Mouse (Mus musculus) NIH3T3 (cell line): Measurements from ENCODE around the gene Lgi1.
A peak's percentile ranks its signal among the peaks of the same experiment; 100 is the strongest.

Experiments used
- DNase-seq: peaks from one replicate; pipeline ENCODE4 v3.0.0-alpha.2; 2012; ENCODE audit warnings: low read depth

The Lgi1 gene

DNA sequence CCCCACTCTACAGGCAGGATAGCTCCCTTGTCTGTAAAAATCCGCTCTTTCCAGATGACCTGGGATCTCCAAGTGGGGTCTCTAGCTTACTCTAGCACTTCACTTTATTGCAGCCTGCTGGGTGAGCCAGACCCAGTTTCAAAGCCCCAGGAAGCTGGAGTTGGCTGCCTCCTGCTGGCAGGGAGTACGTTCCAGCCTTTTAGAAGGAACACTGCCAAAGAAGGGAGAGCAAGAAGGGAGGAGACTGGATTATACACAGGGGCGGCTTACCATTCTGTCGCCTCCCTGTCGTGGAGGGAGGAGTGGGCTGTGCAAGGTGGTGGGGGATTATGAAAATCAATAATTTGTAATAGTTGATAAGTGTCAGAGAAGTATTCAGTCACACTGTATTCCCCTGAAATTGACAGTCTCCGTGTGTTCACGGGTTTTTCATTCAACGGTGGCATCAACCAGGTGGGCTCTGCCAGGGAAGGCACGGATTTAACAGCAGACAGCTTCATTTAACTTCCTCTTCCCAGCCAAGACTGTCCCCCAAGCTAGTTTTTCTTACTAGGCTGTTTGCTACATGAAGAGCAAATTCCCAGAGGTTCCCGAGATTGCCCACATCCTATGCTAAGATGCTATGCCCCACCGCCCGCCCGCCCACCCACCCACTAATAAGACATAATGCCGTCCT is 369 bp upstream of the Lgi1 start:
- DNase-seq, result peak; percentile 48

GRCm38 (mm10) chr19:38265767-38266166 is 1.4 kb downstream of the Lgi1 start:
- DNase-seq, result no peak

DNA sequence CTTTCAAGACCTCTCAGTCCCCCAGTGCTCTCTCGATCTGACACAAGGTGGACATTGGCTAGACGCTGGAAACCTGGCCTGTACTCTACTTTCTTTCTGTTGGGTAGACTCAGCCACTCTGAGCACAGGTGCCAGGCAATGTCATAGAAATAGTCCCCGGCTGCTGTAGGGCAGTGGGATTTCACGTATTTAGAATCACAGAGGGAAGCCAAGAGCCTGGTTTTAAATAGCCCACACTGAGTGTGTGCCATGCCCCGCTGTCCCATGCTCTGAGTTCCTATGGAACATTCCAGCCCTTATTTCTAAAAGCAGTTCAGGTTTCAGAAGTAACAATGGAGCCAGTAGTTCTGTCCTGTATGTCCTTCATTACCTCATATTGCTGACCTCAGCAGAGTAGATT is 3.1 kb downstream of the Lgi1 start:
- no peak for DNase-seq

- no peak for DNase-seq
Observed at GRCm38 (mm10) chr19:38271071-38271470, 6.7 kb downstream of the Lgi1 start.

- no peak for DNase-seq
Observed at GRCm38 (mm10) chr19:38273820-38274219, 9.5 kb downstream of the Lgi1 start.

GRCm38 (mm10) chr19:38274747-38275421 is 10.5 kb downstream of the Lgi1 start:
- DNase-seq, result peak; percentile 64

- no peak for DNase-seq
Observed at GRCm38 (mm10) chr19:38276226-38276625, 11.9 kb downstream of the Lgi1 start.

DNA sequence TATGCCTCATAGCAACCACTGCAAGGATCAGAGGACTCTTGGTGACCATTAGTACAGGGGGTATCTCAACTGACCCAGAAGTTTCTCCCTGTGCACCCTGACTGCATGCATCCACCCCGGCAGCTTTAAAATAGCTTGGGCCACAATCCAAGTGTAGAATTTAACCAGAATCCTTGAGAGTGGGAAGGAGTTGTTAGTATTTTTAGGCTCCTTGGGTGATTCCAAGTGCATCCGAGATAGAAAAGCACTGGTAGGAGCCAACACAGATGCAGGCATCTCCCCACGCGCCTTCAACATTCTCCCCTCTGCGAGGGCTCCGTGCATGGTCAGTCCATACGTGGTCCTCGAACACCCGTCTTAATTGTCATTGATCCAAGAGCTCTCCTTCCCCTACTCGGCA is 15.9 kb downstream of the Lgi1 start:
- DNase-seq, result no peak

DNA sequence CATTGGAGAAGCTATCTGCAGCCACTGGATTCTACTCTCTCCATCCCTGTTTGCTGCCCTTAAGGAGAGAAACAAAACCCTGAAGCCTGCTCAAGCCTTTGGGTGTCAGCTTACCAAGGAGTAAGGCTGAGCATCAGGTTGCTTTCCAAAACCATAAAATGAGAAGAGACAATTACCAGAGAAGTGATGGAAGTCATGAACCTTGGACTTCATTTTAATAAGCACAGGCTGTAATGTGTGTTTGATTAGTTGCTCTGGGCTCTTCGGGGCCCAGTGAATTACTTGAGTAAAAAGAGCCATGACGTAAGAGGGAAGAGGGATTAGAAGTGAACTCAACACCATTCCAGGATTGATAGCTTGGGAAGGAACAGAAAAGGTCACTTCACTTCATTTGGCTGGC is 18.1 kb downstream of the Lgi1 start:
- no peak for DNase-seq

- DNase-seq, result no peak
Observed at GRCm38 (mm10) chr19:38288556-38288955, 24.2 kb downstream of the Lgi1 start.

DNA sequence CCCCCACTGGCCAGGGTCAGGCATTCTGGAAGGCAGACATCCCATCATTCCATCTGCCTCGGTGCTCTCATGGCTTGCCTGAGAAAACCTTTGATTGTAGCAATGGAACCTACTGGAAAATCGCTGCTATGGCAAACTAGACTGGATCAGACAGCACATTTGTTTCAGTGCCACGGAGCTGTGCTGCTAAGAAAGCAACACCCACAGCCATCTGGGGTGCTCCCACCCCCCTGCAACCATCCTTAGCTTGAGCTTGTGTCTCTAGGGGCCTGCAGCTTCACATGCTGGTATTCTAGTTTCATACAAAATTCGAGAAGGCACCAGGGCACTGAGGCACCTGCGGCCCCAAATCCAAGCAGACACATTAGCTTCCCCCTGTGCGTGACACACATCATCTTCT is 27.1 kb downstream of the Lgi1 start:
- DNase-seq, result no peak

GRCm38 (mm10) chr19:38298018-38298626 is 33.8 kb downstream of the Lgi1 start:
- DNase-seq, result no peak

GRCm38 (mm10) chr19:38308116-38308515 is 43.8 kb downstream of the Lgi1 start:
- DNase-seq, result no peak

DNA sequence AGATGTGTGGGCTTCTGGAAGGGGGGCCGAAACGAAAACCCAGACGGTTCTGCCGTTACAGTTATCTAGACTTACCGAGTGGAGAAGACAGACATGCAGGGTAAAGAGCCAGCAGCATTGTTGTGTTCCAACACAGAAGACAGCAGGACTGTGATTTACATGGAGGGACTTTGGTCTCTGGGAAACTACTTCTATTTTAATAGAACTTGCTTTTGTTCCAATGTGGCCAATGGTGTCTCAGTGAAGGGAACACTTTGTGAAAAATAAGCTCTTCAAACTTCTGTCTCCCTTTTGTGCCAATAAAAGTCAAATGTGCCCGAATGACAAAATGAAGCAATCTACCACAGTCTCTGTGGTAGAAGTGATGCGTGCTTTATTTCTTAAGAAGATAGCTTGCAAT is 50.8 kb downstream of the Lgi1 start:
- DNase-seq, result no peak

GRCm38 (mm10) chr19:38316602-38317313 is 52.4 kb downstream of the Lgi1 start:
- DNase-seq, result no peak

- no peak for DNase-seq
Observed at GRCm38 (mm10) chr19:38318308-38318707, 54.0 kb downstream of the Lgi1 start.

DNA sequence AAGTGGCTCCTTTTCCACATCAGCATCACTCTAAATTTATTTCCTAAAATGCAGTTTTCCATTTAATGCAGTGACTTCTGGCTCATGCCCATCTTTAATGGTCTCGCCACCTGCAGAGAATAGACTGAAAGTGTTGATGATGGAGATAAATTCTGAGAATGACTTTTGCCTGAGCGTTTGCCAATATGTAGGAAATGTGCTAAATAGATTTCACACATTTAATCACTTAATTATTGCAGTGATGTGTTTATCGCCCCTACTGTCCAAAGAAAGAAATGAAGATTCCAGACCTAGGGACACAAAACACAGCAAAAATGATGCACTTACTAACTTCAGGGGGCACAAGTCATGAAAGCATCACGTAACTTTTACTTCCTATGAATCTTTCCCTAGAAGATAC is 54.8 kb downstream of the Lgi1 start:
- no peak for DNase-seq

DNA sequence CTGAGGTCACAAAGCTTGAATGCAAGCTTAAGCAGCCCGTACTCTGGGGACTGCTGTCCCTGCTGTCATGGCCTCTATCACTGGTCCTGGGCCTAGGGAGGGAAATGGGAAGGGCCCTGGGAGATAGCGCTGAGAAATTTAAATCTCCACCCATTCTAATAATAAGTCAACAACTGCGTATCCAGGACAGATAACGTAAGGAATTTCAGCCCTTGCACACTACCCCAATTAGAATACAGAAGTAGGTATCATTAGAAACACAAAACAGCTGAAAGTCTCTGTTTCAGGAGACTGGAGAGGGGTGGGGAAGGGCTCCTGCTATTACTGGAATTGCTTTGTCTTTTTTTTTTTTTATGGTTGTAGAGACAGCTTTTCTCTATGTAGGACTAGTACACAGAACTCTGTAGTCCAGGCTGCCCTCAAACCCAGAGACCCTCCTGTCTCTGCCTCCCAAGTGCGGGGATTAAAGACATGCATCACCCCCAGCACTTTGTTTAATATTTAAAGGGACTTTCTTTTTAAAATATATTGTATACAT is 56.4 kb downstream of the Lgi1 start:
- no peak for DNase-seq

GRCm38 (mm10) chr19:38323726-38324125 is 59.4 kb downstream of the Lgi1 start:
- DNase-seq, result no peak

- DNase-seq, result no peak
Observed at GRCm38 (mm10) chr19:38324147-38325028, 60.1 kb downstream of the Lgi1 start.

GRCm38 (mm10) chr19:38325029-38325398 is 60.7 kb downstream of the Lgi1 start:
- no peak for DNase-seq

DNA sequence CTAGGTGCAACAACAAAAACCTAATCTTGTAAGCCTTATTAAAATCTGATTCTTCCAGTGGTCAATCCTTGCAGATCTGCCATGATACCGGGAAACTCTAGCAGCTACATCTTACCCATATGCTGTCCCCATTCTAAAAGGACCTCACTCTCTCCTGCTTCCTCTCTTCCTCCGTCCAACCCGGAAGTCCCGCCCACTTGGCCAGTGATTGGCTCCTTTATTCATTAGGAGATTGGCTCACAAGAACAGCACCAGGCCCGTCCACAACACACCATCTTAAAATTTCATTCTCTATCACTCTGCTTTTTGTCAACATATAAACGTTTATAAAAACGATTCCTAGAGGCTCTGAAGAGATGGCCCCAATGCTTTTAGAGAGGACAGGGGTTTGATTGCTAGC is 61.5 kb downstream of the Lgi1 start:
- DNase-seq, result peak; percentile 75
